Mouse (Mus musculus): ENCODE measurements around the gene St8sia1. TPM values are rescaled to one million over a fixed set of nuclear protein-coding genes. Genes with fewer than 3 reads are reported as not detected.

The St8sia1 gene
- polyA plus RNA-seq, 1 experiment = not detected

GRCm38 (mm10) chr6:142893716-142894115 is 70.5 kb downstream of the St8sia1 start:
- peaks cover 13% of the 10 kb centered on the region for H3K9me3 ChIP-seq (ENCODE audit: control insufficient read depth, low read length)
- no peaks in the 10 kb centered on the region; the same call in 1 of the 2 replicates for H3K4me1 ChIP-seq (ENCODE audit: control insufficient read depth)
- H3K27me3 ChIP-seq (ENCODE audit: control insufficient read depth) = no peaks in the 10 kb centered on the region
- H3K4me3 ChIP-seq (replicated peaks) = no peak overlapping the region
- TF ChIP-seq TAL1 (IDR thresholded peaks at IDR 0.05; ENCODE audit: low read length) (no peak), GATA1 (IDR thresholded peaks at IDR 0.05; ENCODE audit: low read length) (no peak)
- no peaks in the 10 kb centered on the region for H3K36me3 ChIP-seq (ENCODE audit: control insufficient read depth)

DNA sequence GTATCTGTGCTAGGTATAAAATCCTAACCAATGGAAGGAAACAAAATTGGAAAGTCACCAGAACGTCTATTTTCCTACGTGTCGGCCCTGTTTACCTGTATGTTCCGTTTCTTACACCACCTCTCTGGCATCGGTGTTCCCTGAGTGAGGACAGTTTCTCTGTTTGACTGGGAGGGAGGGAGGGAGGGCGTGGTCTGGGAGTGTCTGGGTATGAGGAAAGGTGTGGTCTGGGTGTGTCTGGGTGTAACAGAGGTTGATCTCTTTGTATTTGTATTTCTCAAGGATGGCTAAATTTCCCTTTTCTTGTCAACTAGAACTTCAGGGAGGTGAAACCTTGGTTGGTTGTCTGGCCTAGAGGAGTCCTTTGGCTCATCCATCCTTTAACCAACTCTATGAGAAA is 73.9 kb downstream of the St8sia1 start:
- peaks cover 13% of the 10 kb centered on the region for H3K9me3 ChIP-seq (ENCODE audit: control insufficient read depth, low read length)
- H3K27me3 ChIP-seq (ENCODE audit: control insufficient read depth) = no peaks in the 10 kb centered on the region
- H3K4me1 ChIP-seq (ENCODE audit: control insufficient read depth) = no peaks in the 10 kb centered on the region; the same call in 1 of the 2 replicates
- TF ChIP-seq TAL1 (IDR thresholded peaks at IDR 0.05; ENCODE audit: low read length) (no peak), GATA1 (IDR thresholded peaks at IDR 0.05; ENCODE audit: low read length) (no peak)
- no peaks in the 10 kb centered on the region for H3K36me3 ChIP-seq (ENCODE audit: control insufficient read depth)
- H3K4me3 ChIP-seq (replicated peaks) = no peak overlapping the region

- TF ChIP-seq GATA1 (IDR thresholded peaks at IDR 0.05; ENCODE audit: low read length) (no peak), TAL1 (IDR thresholded peaks at IDR 0.05; ENCODE audit: low read length) (no peak)
- H3K4me1 ChIP-seq (ENCODE audit: control insufficient read depth) = no peaks in the 10 kb centered on the region; the same call in 1 of the 2 replicates
- peaks cover 13% of the 10 kb centered on the region for H3K9me3 ChIP-seq (ENCODE audit: control insufficient read depth, low read length)
- no peak overlapping the region for H3K4me3 ChIP-seq (replicated peaks)
- H3K27me3 ChIP-seq (ENCODE audit: control insufficient read depth) = no peaks in the 10 kb centered on the region
- no peaks in the 10 kb centered on the region for H3K36me3 ChIP-seq (ENCODE audit: control insufficient read depth)
These were observed 75.1 kb downstream of the St8sia1 start for GRCm38 (mm10) chr6:142888970-142889740.

GRCm38 (mm10) chr6:142888346-142888745 is 75.9 kb downstream of the St8sia1 start:
- no peaks in the 10 kb centered on the region for H3K27me3 ChIP-seq (ENCODE audit: control insufficient read depth)
- no peaks in the 10 kb centered on the region; the same call in 1 of the 2 replicates for H3K4me1 ChIP-seq (ENCODE audit: control insufficient read depth)
- peaks cover 13% of the 10 kb centered on the region for H3K9me3 ChIP-seq (ENCODE audit: control insufficient read depth, low read length)
- TF ChIP-seq GATA1 (IDR thresholded peaks at IDR 0.05; ENCODE audit: low read length) (no peak), TAL1 (IDR thresholded peaks at IDR 0.05; ENCODE audit: low read length) (no peak)
- H3K36me3 ChIP-seq (ENCODE audit: control insufficient read depth) = no peaks in the 10 kb centered on the region
- no peak overlapping the region for H3K4me3 ChIP-seq (replicated peaks)

GRCm38 (mm10) chr6:142887375-142887774 is 76.9 kb downstream of the St8sia1 start:
- H3K9me3 ChIP-seq (ENCODE audit: control insufficient read depth, low read length) = peaks cover 13% of the 10 kb centered on the region
- no peak overlapping the region for H3K4me3 ChIP-seq (replicated peaks)
- H3K4me1 ChIP-seq (ENCODE audit: control insufficient read depth) = no peaks in the 10 kb centered on the region; the same call in 1 of the 2 replicates
- no peaks in the 10 kb centered on the region for H3K36me3 ChIP-seq (ENCODE audit: control insufficient read depth)
- no peaks in the 10 kb centered on the region for H3K27me3 ChIP-seq (ENCODE audit: control insufficient read depth)
- TF ChIP-seq TAL1 (IDR thresholded peaks at IDR 0.05; ENCODE audit: low read length) = no peak
- TF ChIP-seq GATA1 (IDR thresholded peaks at IDR 0.05; ENCODE audit: low read length) = no peak

DNA sequence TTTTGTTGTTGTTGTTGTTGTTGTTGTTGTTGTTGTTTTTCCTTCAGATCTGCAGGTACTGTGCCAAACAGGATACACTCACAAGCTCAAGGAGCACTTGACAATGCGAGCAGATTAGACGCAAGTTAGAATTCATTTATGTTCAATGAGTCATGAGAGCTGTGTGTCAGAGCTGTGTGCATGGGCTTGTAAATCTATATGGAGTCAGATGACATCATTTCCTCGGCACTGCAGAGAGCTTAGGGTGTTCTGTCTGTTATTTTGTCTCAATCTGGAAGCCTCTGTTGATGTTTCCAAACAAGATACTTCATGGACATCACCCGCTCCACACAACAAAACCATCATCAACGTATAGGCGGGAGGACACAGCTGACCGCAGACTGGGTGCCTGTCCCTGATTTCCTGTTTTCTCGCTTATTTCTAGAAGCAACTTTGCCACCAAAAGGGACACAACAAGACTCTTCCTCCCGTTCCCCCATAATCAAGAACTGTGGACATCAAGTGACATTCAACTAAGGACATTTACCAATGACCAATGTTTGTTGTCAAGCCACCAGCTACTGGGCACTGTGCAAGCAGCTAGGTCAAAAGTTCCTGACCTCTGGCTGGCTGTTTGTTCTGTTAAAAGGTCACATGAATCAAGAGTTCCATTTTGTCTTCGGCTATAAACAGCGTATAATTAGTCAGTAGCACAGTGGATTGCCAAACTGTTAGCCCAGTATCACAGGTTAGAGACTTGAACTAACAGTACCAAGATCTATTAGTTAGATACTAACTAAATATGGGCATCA is 78.7 kb downstream of the St8sia1 start:
- no peaks in the 10 kb centered on the region; the same call in 1 of the 2 replicates for H3K4me1 ChIP-seq (ENCODE audit: control insufficient read depth)
- H3K27me3 ChIP-seq (ENCODE audit: control insufficient read depth) = no peaks in the 10 kb centered on the region
- H3K36me3 ChIP-seq (ENCODE audit: control insufficient read depth) = no peaks in the 10 kb centered on the region
- peaks cover 7% of the 10 kb centered on the region for H3K9me3 ChIP-seq (ENCODE audit: control insufficient read depth, low read length)
- no peak for TF ChIP-seq TAL1 (IDR thresholded peaks at IDR 0.05; ENCODE audit: low read length)
- TF ChIP-seq GATA1 (IDR thresholded peaks at IDR 0.05; ENCODE audit: low read length) = no peak
- no peak overlapping the region for H3K4me3 ChIP-seq (replicated peaks)

GRCm38 (mm10) chr6:142884128-142884527 is 80.1 kb downstream of the St8sia1 start:
- no peaks in the 10 kb centered on the region for H3K36me3 ChIP-seq (ENCODE audit: control insufficient read depth)
- H3K9me3 ChIP-seq (ENCODE audit: control insufficient read depth, low read length) = no peaks in the 10 kb centered on the region; the same call in 1 of the 2 replicates
- TF ChIP-seq GATA1 (IDR thresholded peaks at IDR 0.05; ENCODE audit: low read length) = no peak
- no peak for TF ChIP-seq TAL1 (IDR thresholded peaks at IDR 0.05; ENCODE audit: low read length)
- no peak overlapping the region for H3K4me3 ChIP-seq (replicated peaks)
- H3K4me1 ChIP-seq (ENCODE audit: control insufficient read depth) = no peaks in the 10 kb centered on the region; the same call in 1 of the 2 replicates
- no peaks in the 10 kb centered on the region for H3K27me3 ChIP-seq (ENCODE audit: control insufficient read depth)

GRCm38 (mm10) chr6:142880849-142881470 is 83.3 kb downstream of the St8sia1 start:
- Histone ChIP-seq H3K4me1 (ENCODE audit: control insufficient read depth) (no peaks in the 10 kb centered on the region; the same call in 1 of the 2 replicates), H3K4me3 (replicated peaks) (no peak overlapping the region), H3K36me3 (ENCODE audit: control insufficient read depth) (no peaks in the 10 kb centered on the region), H3K9me3 (ENCODE audit: control insufficient read depth, low read length) (no peaks in the 10 kb centered on the region; the same call in 1 of the 2 replicates), H3K27me3 (ENCODE audit: control insufficient read depth) (no peaks in the 10 kb centered on the region)
- no peak for TF ChIP-seq TAL1 (IDR thresholded peaks at IDR 0.05; ENCODE audit: low read length)
- TF ChIP-seq GATA1 (IDR thresholded peaks at IDR 0.05; ENCODE audit: low read length) = no peak
